Mouse (Mus musculus): ENCODE measurements around the gene D11Wsu47e.

DNA sequence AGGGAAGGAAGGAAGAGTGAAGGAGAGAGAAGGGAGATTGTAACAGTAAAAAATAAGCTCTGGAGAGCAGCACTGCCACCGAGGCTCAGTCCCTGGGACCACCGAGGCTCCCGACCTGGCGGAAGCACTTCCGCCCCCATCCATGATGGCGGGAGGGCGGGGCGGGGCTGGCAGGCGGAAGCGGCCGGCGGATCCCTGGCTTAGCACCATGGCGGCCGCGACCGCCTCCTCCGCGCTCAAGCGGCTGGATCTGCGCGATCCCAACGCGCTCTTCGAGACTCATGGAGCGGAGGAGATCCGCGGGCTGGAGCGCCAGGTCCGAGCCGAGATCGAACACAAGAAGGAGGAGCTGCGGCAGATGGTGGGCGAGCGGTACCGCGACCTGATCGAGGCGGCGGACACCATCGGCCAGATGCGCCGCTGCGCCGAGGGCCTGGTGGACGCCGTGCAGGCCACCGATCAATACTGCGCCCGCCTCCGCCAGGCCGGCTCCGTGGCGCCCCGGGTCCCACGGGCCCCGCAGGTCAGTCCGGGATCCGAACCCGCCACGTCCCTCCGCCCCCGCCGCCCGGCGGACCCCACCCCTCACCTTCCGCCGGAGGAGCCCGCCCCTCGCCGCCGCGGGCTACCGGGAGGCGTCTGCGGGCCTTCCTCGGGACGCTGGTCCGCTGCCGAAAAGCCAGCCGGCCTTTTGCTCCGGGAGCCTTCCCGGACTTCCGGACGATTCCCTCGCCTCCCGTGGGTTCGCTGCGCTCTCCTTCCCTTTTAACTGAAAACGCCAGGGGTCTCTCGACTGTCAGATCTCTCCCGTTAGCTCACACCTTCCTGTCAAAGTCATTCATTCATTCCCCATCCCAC lies 34.6 kb upstream of the D11Wsu47e start, which contains the start of gene Slc39a11:
- TF ChIP-seq CTCF (IDR thresholded peaks at IDR 0.05; ENCODE audit: control insufficient read depth, insufficient read depth, insufficient read length) (no peak), MAX (IDR thresholded peaks at IDR 0.05) (no peak), MYOG (IDR thresholded peaks at IDR 0.05; ENCODE audit: control insufficient read depth, extremely low read depth, insufficient read length) (no peak), USF1 (IDR thresholded peaks at IDR 0.05; ENCODE audit: low read depth) (no peak)

Measured in C2C12 (cell line).